Comparison of ENCODE assay signal across 33 mouse cellular contexts in genomic region chr16:13972051-13972450, GRCm38 (mm10). TPM values are rescaled to one million over a fixed set of nuclear protein-coding genes. Genes with fewer than 3 reads are reported as not detected.
"Had no signal": no experiment of that assay in that cellular context is flagged by ENCODE, and none has a peak within 500 bp of the region (broad histone marks: within the 10 kb centered on the region; RNA-seq: fewer than 3 reads in every experiment).

No protein-coding gene starts in this region.

- H3K4me2 ChIP-seq: heart, embryonic 11.5 days; heart, embryonic 13.5 days; heart, embryonic 15.5 days; hindbrain, embryonic 13.5 days; hindbrain, embryonic 15.5 days; kidney, embryonic 15.5 days; limb, embryonic 13.5 days; limb, embryonic 15.5 days; liver, embryonic 12.5 days had no signal

- H3K36me3 ChIP-seq: heart, embryonic 13.5 days; heart, embryonic 15.5 days; hindbrain, embryonic 13.5 days; hindbrain, embryonic 15.5 days; kidney, embryonic 15.5 days; limb, embryonic 13.5 days; limb, embryonic 15.5 days; liver, embryonic 12.5 days had no signal

- DNase-seq: gastrocnemius, adult 2 months; gastrocnemius, postnatal 10 days; gastrocnemius, postnatal 25 days; heart, adult 18-20 months; heart, postnatal 14 days; heart, postnatal 36 days; kidney, adult 11 months; kidney, adult 2 months; kidney, adult 9 months; kidney, postnatal 14 days; kidney, postnatal 36 days; layer of hippocampus, adult 9-11 months; layer of hippocampus, postnatal 36 days; left cerebral cortex, postnatal 4 days had no signal

- H3K27me3 ChIP-seq: heart, embryonic 13.5 days; heart, embryonic 15.5 days; hindbrain, embryonic 13.5 days; hindbrain, embryonic 15.5 days; kidney, embryonic 15.5 days; limb, embryonic 13.5 days; limb, embryonic 15.5 days; liver, embryonic 12.5 days had no signal

- H3K9ac ChIP-seq: heart, embryonic 13.5 days; heart, embryonic 15.5 days; hindbrain, embryonic 13.5 days; hindbrain, embryonic 15.5 days; kidney, embryonic 15.5 days; limb, embryonic 13.5 days; limb, embryonic 15.5 days; liver, embryonic 12.5 days; liver, embryonic 14.5 days had no signal

- H3K9me3 ChIP-seq: heart, embryonic 15.5 days; hindbrain, embryonic 13.5 days; hindbrain, embryonic 15.5 days; kidney, embryonic 15.5 days; limb, embryonic 13.5 days; limb, embryonic 15.5 days; liver, embryonic 12.5 days had no signal

- H3K27ac ChIP-seq: gastrocnemius, adult 2 months; heart, embryonic 13.5 days; heart, embryonic 15.5 days; hindbrain, embryonic 13.5 days; hindbrain, embryonic 15.5 days; hindbrain, postnatal 0 days; kidney, embryonic 15.5 days; kidney, postnatal 0 days; limb, embryonic 13.5 days; limb, embryonic 15.5 days; liver, embryonic 12.5 days; liver, embryonic 14.5 days had no signal

- H3K4me3 ChIP-seq: gastrocnemius, adult 2 months; heart, embryonic 13.5 days; heart, embryonic 15.5 days; hindbrain, embryonic 13.5 days; hindbrain, embryonic 15.5 days; kidney, embryonic 15.5 days; limb, embryonic 13.5 days; limb, embryonic 15.5 days; liver, embryonic 12.5 days had no signal

- H3K4me1 ChIP-seq: heart, embryonic 13.5 days; heart, embryonic 15.5 days; hindbrain, embryonic 13.5 days; hindbrain, embryonic 15.5 days; kidney, embryonic 15.5 days; limb, embryonic 13.5 days; limb, embryonic 15.5 days; liver, embryonic 12.5 days had no signal

RNA-seq across cellular contexts. Expression of gene 2900011O08Rik, which starts 14.4 kb away (rescaled TPM):
- total RNA-seq: gastrocnemius, adult 2 months; gastrocnemius, postnatal 25 days; heart, adult 18-20 months; heart, postnatal 14 days; heart, postnatal 36 days; hematopoietic stem cell, adult 5-6 weeks; liver, adult 2 months had no signal
- polyA plus RNA-seq: gonadal fat pad, adult 2 months; liver, adult 2 months had no signal

RNA-seq across cellular contexts. Expression of gene Ifitm7, which starts 14.6 kb away (rescaled TPM):
- total RNA-seq: gastrocnemius, adult 2 months; gastrocnemius, postnatal 10 days; gastrocnemius, postnatal 25 days; heart, adult 18-20 months; heart, postnatal 14 days; heart, postnatal 36 days; liver, adult 2 months had no signal
- polyA plus RNA-seq: heart, embryonic 11.5 days; heart, embryonic 13.5 days; heart, embryonic 15.5 days; heart, postnatal 0 days; intestine, embryonic 14.5 days; intestine, embryonic 16.5 days; large intestine, adult 2 months; limb, embryonic 15.5 days; liver, adult 2 months; liver, embryonic 12.5 days had no signal
